Mouse (Mus musculus) liver, postnatal 0 days (tissue): ENCODE measurements around the gene Mpig6b. TPM values are rescaled to one million over a fixed set of nuclear protein-coding genes. Genes with fewer than 3 reads are reported as not detected.

ENCODE experiments used
- ATAC-seq: fragments of 200-750 bp; cut with Nextera tagmentation; 2 replicates; pipeline ENCODE4 v1.8.0; 2017; ENCODE audit warnings: mild to moderate bottlenecking, moderate library complexity
- DNase-seq: peaks from one replicate; pipeline ENCODE4 v3.0.0-alpha.2; 2016
- H3K27ac ChIP-seq: fragments of 300-500 bp; sonication (generic); 2 replicates; pipeline ENCODE4 v1.5.1; 2014; ENCODE audit warnings: antibody characterized with exemption, moderate library complexity, mild to moderate bottlenecking, low read depth
- H3K27me3 ChIP-seq: fragments of 300-500 bp; sonication (generic); 2 replicates; pipeline ENCODE4 v1.6.1; 2014; ENCODE audit warnings: low read length, control low read depth, mixed read lengths; ENCODE audit not compliant: insufficient read depth
- H3K36me3 ChIP-seq: fragments of 300-500 bp; sonication (generic); replicated peaks from 2 replicates; pipeline ENCODE4 v1.6.1; 2014; ENCODE audit warnings: mild to moderate bottlenecking, control low read depth, low read length, moderate library complexity, mixed read lengths; ENCODE audit not compliant: insufficient read depth
- H3K4me1 ChIP-seq: fragments of 300-500 bp; sonication (generic); 2 replicates; pipeline ENCODE4 v1.6.1; 2014; ENCODE audit warnings: antibody characterized with exemption, mild to moderate bottlenecking, control low read depth; ENCODE audit not compliant: insufficient read depth
- H3K4me2 ChIP-seq: fragments of 300-500 bp; sonication (generic); 2 replicates; pipeline ENCODE4 v1.6.1; 2014; ENCODE audit warnings: low read depth, mild to moderate bottlenecking, low read length, moderate library complexity, mixed read lengths
- H3K4me3 ChIP-seq: fragments of 300-500 bp; sonication (generic); 2 replicates; pipeline ENCODE4 v1.5.1; 2014; ENCODE audit warnings: low read depth, low read length
- H3K9ac ChIP-seq: fragments of 300-500 bp; sonication (generic); replicated peaks from 2 replicates; pipeline ENCODE4 v1.6.1; 2014; ENCODE audit warnings: mild to moderate bottlenecking, moderate library complexity
- H3K9me3 ChIP-seq: fragments of 300-500 bp; sonication (generic); 2 replicates; pipeline ENCODE4 v1.6.1; 2016; ENCODE audit warnings: mild to moderate bottlenecking, control low read depth, low read length, mixed read lengths
- CTCF ChIP-seq: sonication (generic); IDR thresholded peaks from 2 replicates; pipeline ENCODE4 v1.5.1; 2016; ENCODE audit warnings: antibody characterized with exemption, low read depth
- EP300 ChIP-seq: IDR thresholded peaks from 2 replicates; pipeline ENCODE4 v1.6.1; 2016; ENCODE audit warnings: antibody characterized with exemption, low read depth, mild to moderate bottlenecking
- WGBS: fragments of 180-500 bp; shearing (Covaris S2); extraction: QIAGEN DNeasy Blood & Tissue Kit; methylation state at CpG from one replicate; pipeline ENCODE4 v1.1.7; 2014; ENCODE audit not compliant: insufficient replicate concordance; 5-methylcytosine and 5-hydroxymethylcytosine counted together
- polyA plus RNA-seq: library from polyadenylated mRNA; unstranded; fragments of >200 nt; fragmentation: Nextera tagmentation; extraction: Ambion mirVana; gene quantifications from 2 replicates; pipeline ENCODE4 v1.2.1, GENCODE M21; 2015

The Mpig6b gene
- polyA plus RNA-seq, 1 experiment from 2014 or later: 6.5 TPM

- Histone ChIP-seq H3K27me3 (no peaks in the 10 kb centered on the region), H3K9me3 (no peaks in the 10 kb centered on the region), H3K4me3 (no peak overlapping the region), H3K4me2 (no peak overlapping the region), H3K36me3 (peaks cover 72% of the 10 kb centered on the region), H3K4me1 (peaks cover under 1% of the 10 kb centered on the region; the same call in 1 of the 2 replicates), H3K27ac (no peak overlapping the region), H3K9ac (no peak overlapping the region)
- TF ChIP-seq EP300 (no peak), CTCF (no peak)
- 91% methylated on average over 12 of the region's 12 CpGs for WGBS
- DNase-seq (no peak), ATAC-seq (no peak)
Observed at GRCm38 (mm10) chr17:35097164-35097655, 31.2 kb upstream of the Mpig6b start.

- Histone ChIP-seq H3K9ac (no peak overlapping the region), H3K27ac (no peak overlapping the region), H3K4me2 (no peak overlapping the region), H3K36me3 (peaks cover 71% of the 10 kb centered on the region), H3K9me3 (no peaks in the 10 kb centered on the region), H3K27me3 (no peaks in the 10 kb centered on the region), H3K4me1 (no peaks in the 10 kb centered on the region), H3K4me3 (no peak overlapping the region)
- 94% methylated on average over 12 of the region's 12 CpGs for WGBS
- TF ChIP-seq EP300 (no peak), CTCF (no peak)
- ATAC-seq: no peak
- no peak for DNase-seq
Observed at GRCm38 (mm10) chr17:35096597-35096996, 30.6 kb upstream of the Mpig6b start.

GRCm38 (mm10) chr17:35094475-35095365, 28.7 kb upstream of the Mpig6b start:
- Histone ChIP-seq H3K4me2 (no peak overlapping the region), H3K4me1 (peaks cover 10% of the 10 kb centered on the region), H3K27me3 (no peaks in the 10 kb centered on the region), H3K9me3 (no peaks in the 10 kb centered on the region), H3K27ac (no peak overlapping the region), H3K36me3 (peaks cover 62% of the 10 kb centered on the region), H3K4me3 (no peak overlapping the region), H3K9ac (no peak overlapping the region)
- WGBS: 83% methylated on average over 15 of the region's 15 CpGs
- ATAC-seq (no peak), DNase-seq (no peak)
- TF ChIP-seq CTCF: no peak
- TF ChIP-seq EP300: no peak

- Histone ChIP-seq H3K4me2 (no peak overlapping the region), H3K9ac (no peak overlapping the region), H3K4me3 (no peak overlapping the region), H3K27ac (no peak overlapping the region), H3K27me3 (no peaks in the 10 kb centered on the region), H3K9me3 (no peaks in the 10 kb centered on the region), H3K36me3 (peaks cover 47% of the 10 kb centered on the region), H3K4me1 (peaks cover 10% of the 10 kb centered on the region)
- no peak for DNase-seq
- ATAC-seq: no peak
- no peak for TF ChIP-seq EP300
- no peak for TF ChIP-seq CTCF
- 84% methylated on average over 14 of the region's 14 CpGs for WGBS
Observed at GRCm38 (mm10) chr17:35092403-35093198, 26.6 kb upstream of the Mpig6b start.

- peak overlapping the region; percentile 87 for H3K4me2 ChIP-seq
- peak; percentile 51 for DNase-seq
- TF ChIP-seq CTCF (no peak), EP300 (peak; percentile 88)
- H3K4me1 ChIP-seq: peaks cover 13% of the 10 kb centered on the region
- no peaks in the 10 kb centered on the region for H3K9me3 ChIP-seq
- peak overlapping the region; percentile 96 for H3K27ac ChIP-seq
- 56% methylated on average over 8 of the region's 8 CpGs for WGBS
- ATAC-seq: peak; percentile 41
- H3K9ac ChIP-seq: peak overlapping the region; percentile 90
- peaks cover 30% of the 10 kb centered on the region for H3K36me3 ChIP-seq
- peak overlapping the region; percentile 73 for H3K4me3 ChIP-seq
- no peaks in the 10 kb centered on the region for H3K27me3 ChIP-seq
Observed at GRCm38 (mm10) chr17:35090166-35090932, 24.4 kb upstream of the Mpig6b start.
